Mouse (Mus musculus) right cerebral cortex, postnatal 4 days (tissue): Measurements from ENCODE around the gene Fth1.
"Not testable (repeated sequence)": the region's sequence is repeated elsewhere in the genome, so short reads cannot be mapped to it uniquely, and the experiment has no call there.

Experiments used
- DNase-seq: peaks from one replicate; pipeline ENCODE4 v3.0.0-alpha.2; 2022

The Fth1 gene

GRCm38 (mm10) chr19:9964205-9964916 lies 16.0 kb upstream of the Fth1 start:
- DNase-seq, result no peak

DNA sequence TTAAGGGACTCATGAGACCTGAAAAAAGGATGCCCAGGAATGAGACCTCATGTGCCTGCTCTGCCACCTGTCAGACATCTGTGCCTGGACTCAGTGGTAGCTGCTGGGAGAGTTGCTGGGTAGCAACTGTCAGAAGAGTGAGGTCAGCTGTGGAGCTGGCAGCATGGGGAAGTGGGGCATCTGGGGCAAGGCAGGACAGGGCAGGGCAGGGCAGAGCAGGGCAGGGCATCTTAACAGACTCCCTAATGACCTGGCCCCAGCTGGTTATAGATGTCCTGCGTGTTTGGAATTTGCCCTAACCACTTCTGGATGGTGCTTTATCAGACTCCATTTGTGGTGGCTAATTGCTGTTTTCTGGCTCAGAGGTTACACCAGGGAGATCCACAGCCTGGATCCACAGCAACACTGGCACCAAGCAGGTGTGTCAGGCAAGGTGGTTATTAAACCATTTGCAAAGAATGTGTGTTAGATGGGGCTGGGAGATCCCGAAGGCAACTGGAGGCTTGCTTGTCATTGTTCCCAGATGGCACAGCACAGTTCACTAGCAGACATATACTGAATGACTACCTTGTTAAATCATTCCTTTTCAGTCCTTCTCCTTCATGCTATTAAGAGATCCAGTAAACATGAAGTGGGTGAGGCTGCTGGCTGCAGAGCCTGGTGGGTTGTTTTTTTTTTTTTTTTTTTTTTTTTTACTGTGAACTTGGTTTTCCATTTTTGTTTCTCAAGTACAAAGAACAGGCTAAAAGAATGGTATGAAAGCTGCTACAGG lies 14.1 kb upstream of the Fth1 start:
- DNase-seq, result no peak

- DNase-seq, result no peak
Measured at GRCm38 (mm10) chr19:9968081-9968787, 12.2 kb upstream of the Fth1 start.

DNA sequence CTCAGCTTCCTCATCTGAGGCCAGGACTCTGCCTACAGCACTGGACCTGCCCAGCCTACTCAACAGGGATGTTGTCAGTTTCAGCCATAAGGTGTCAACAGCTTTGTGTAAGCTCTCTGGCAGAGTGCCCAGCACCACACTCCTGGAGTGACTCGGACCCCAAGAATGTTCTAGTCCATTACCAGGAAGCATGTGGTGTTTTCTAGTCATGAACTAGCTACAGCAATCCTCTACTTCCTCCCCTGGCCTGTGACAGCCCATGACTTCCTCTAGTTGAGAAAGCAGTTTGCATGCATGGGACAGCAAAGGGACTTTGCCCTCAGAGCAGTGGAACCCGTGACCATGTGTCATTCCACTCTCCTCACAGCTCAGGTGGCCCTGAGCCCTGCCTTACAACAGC lies 5.5 kb upstream of the Fth1 start:
- not testable (repeated sequence) for DNase-seq

GRCm38 (mm10) chr19:9977085-9977484 lies 3.3 kb upstream of the Fth1 start:
- no peak for DNase-seq

DNA sequence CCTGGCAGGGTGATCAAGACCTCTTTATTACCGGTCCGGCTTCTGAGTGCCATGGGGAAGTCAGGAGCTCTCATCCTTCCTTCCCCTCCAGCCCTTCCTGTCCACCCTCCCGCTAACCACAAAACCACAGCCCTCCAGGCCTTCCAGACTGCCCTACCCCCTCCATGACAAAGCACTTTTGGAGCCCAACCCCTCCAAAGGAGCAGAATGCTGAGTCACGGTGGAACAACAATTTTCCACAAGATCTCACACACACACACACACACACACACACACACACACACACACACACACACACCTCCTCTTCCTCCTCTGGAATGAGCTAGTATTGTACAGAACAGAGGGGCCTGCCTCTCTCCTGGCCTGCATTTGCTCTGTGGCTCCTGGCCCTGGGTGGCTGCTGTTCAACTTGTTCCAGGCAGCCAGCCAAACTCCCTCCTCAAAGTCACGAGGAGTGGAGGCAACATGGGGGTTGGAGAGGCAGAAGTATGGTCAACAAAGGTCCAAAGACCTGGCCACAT lies 1.9 kb upstream of the Fth1 start:
- DNase-seq, result peak; percentile 64

- no peak for DNase-seq
Measured at GRCm38 (mm10) chr19:9979156-9979555, 1.2 kb upstream of the Fth1 start.

GRCm38 (mm10) chr19:9981621-9982020 lies 1.2 kb downstream of the Fth1 start:
- DNase-seq, result no peak

GRCm38 (mm10) chr19:9982151-9982851 lies 1.9 kb downstream of the Fth1 start:
- DNase-seq, result peak; percentile 96

DNA sequence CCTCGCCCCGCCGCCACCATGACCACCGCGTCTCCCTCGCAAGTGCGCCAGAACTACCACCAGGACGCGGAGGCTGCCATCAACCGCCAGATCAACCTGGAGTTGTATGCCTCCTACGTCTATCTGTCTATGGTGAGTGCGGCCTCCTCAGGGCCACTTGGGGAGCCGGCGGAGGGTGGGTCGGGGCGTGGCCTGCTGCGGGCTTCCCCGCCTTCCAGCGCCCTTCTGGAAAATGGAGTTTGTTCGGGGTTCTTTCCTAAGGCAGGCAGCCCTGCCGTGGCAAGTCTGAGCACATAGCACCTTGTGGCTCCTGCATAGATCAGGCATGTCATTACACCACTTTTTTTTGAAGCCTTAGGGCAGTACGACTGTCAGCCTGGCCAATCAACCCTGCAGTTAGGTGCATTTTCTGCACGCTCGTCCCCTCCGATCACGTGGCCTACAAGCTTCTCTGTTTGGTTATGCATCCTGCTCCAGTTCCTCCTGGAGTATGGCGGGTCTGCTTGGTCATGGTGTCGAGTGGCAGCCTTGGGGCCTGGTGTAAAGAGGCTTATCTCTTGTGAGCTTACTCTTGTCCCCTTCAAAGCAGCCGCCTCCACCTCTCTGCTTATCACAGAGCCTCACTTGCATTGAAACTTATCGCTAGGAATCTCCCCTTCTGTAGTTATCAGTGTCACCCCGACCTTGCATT lies 2.6 kb downstream of the Fth1 start:
- no peak for DNase-seq

DNA sequence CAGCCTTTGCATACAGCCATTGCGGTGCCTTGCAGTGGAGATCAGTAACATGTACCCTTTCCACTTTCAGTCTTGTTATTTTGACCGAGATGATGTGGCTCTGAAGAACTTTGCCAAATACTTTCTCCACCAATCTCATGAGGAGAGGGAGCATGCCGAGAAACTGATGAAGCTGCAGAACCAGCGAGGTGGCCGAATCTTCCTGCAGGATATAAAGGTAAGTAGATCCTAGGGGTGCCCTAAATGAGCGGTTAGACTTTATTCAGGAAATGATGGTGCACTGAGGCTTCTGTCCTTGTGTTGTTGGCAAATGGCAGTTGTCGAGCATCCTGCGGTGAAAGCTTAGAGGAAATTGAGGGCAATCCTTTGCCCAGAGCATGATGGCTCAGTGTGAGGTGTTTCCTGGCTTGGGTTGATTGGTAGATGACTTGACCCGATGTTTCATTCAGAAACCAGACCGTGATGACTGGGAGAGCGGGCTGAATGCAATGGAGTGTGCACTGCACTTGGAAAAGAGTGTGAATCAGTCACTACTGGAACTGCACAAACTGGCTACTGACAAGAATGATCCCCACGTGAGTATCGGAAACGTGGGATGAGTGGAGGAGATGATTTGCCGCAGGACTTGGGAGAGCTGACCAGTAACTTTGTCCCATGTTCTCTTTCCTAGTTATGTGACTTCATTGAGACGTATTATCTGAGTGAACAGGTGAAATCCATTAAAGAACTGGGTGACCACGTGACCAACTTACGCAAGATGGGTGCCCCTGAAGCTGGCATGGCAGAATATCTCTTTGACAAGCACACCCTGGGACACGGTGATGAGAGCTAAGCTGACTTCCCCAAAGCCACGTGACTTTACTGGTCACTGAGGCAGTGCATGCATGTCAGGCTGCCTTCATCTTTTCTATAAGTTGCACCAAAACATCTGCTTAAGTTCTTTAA lies 4.0 kb downstream of the Fth1 start:
- no peak for DNase-seq

DNA sequence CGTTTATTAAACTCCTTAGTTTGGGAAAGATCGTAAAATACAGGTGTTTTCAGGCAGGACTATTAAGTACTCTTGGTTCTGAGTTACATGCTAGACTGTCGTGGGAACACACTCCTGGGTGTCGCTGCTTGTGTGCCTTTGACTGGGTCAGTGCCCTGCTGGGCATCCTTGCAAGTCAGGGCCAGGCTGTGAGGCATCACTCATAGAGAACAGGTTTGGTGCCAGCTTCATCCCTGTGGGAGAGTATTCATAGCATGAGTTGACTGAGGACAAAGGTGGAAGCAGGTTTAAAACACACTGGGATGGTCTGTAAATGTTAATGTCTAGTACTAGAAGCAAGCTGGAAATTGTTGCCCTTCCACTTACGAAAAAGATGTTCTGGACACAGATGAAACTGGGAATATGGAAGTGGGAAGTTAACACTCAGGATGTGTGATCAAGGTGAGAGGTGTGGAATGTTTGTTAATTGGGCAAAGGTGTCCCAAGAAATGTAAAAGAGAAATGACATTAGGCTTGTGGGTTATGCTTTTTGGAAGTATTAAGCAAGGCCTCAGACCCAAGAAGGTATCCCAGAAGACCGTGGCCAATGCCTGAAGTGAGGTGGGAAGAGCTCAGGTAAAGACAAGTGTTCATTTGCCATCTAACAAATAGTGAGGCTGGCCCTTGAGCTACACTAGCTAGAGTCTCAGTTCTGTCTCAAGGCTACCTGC lies 4.9 kb downstream of the Fth1 start:
- no peak for DNase-seq

- no peak for DNase-seq
Measured at GRCm38 (mm10) chr19:9985900-9986421, 5.6 kb downstream of the Fth1 start.

GRCm38 (mm10) chr19:9987192-9987591 lies 6.8 kb downstream of the Fth1 start:
- DNase-seq, result no peak

DNA sequence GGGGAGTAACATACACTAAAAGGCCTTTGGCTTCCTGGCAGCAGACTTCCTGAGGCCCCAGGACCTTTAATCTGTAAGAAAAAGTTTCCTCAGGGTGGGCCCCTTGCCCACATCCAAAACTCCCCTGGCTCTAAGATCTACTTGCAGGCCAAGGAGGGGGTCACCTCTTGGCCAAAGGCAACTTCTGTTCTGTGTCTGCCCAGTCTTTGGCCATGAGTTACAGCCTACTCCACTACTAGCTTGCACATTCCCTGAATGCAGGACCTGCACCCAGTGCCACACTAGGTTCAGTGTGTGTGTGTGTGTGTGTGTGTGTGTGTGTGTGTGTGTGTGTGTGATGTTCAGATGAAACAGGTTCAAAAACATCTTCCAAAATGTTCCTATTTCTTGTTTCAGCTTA lies 7.2 kb downstream of the Fth1 start:
- no peak for DNase-seq

- DNase-seq, result no peak
Measured at GRCm38 (mm10) chr19:9989171-9989883, 8.9 kb downstream of the Fth1 start.

DNA sequence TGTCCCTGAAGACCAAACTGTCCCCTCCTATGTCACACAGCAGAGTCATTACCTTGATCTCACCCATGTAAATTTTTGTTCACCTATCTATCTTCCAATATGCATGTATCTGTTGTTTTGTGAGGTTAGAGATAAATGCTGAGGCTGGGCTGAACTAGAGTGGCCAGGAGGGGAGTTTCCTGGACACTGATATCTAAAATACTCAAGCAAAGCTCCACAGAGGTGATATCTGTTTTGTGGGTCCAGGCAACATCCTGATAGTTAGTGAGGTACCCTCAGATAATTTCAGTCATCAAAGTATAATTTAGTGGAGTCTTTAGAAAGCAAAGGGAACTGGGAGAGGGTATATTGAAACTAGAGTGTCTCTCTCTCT lies 9.5 kb downstream of the Fth1 start:
- no peak for DNase-seq

- peak; percentile 77 for DNase-seq
Measured at GRCm38 (mm10) chr19:9991304-9991703, 10.9 kb downstream of the Fth1 start.
